Mouse (Mus musculus): ENCODE results near the gene Fam193b.

Fam193b gene

GRCm38 (mm10) chr13:55504390-55504789 is 66.5 kb downstream of the Fam193b start:
- DNase-seq (ENCODE audit: extremely low read depth, low read depth, low spot score), result no peak

GRCm38 (mm10) chr13:55502405-55502804 is 68.5 kb downstream of the Fam193b start:
- no peak for DNase-seq (ENCODE audit: extremely low read depth, low read depth, low spot score)

- no peak for DNase-seq (ENCODE audit: extremely low read depth, low read depth, low spot score)
Measured at GRCm38 (mm10) chr13:55500575-55500974, 70.3 kb downstream of the Fam193b start.

DNA sequence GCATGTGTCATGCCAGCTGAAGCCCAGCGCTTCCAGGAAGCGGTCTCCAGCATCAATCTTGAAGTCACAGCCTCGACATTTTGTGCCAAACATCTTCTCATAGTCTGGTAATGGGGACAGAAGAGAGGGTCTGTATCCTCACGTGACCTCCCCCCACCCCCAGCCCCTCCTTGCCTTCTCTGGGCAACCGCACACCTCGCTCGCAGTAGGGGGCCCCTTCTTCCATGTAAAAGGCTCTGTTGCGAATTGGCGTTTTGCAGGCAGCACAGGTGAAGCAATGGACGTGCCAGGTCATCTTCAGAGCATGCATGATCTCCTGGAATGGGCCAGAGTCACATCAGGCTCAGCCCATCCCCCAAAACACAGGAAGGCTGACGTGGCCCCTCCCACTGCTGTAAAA is 72.0 kb downstream of the Fam193b start:
- no peak for DNase-seq (ENCODE audit: extremely low read depth, low read depth, low spot score)

- DNase-seq (ENCODE audit: extremely low read depth, low read depth, low spot score), result no peak
Measured at GRCm38 (mm10) chr13:55496661-55497060, 74.3 kb downstream of the Fam193b start.

DNA sequence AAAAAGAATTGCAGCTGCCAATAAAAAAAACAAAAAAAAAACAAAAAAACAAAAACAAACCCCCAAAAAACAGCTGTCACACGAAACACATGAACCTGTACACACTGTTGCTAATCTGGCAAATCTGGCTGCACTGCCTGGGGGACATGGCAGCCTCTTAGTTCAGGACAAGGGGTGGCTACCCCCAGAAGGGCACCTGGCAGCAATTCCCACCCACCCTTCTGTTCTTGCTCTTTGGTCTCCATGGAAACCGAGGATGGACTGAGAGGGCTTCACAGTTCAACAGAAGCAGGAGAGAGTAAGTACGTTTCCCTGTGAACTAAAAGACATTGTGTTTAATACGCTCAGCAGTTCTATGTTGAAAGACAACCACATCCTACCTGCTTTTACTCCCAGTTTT is 75.2 kb downstream of the Fam193b start:
- no peak for DNase-seq (ENCODE audit: extremely low read depth, low read depth, low spot score)

GRCm38 (mm10) chr13:55494883-55495621 is 75.9 kb downstream of the Fam193b start:
- DNase-seq (ENCODE audit: extremely low read depth, low read depth, low spot score), result no peak

DNA sequence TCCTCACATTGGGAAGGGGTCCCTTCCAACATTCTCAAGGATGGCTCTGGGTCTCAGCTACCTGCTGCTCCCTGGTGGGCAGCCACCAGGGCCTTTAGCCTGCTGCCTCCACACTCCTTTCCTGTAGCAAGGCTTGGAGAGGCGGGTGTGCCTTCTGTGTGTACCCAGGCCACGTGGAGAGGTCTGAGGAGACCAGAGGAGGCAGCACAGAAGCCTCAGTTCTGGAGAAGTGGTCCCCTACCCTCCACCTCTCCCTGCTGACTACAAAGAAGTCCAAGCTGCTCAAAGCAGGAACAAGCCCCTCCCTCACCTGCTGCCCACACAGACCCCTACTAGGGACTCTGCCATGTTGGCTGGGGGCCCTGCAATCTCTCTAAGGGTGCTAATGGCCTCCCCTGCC is 76.7 kb downstream of the Fam193b start:
- no peak for DNase-seq (ENCODE audit: extremely low read depth, low read depth, low spot score)
